Mouse (Mus musculus) thymus, postnatal 10 days (tissue): ENCODE results near the gene Gm20517.

Experiments used
- DNase-seq, 2 experiments: peaks; one replicate each; pipeline ENCODE4 v3.0.0; 2021; ENCODE audit warnings: low spot score in 2 of 2

Gene Gm20517

GRCm38 (mm10) chr17:47678238-47678637 lies 66.8 kb downstream of the Gm20517 start:
- no peak for DNase-seq

- no peak for DNase-seq
Measured at GRCm38 (mm10) chr17:47678702-47679101, 67.3 kb downstream of the Gm20517 start.

- DNase-seq: no peak
Measured at GRCm38 (mm10) chr17:47682836-47683235, 71.4 kb downstream of the Gm20517 start.

- DNase-seq: peak; percentile 88 to 90
Measured at GRCm38 (mm10) chr17:47687409-47688343, 76.3 kb downstream of the Gm20517 start.

- no peak for DNase-seq
Measured at GRCm38 (mm10) chr17:47688344-47688607, 76.9 kb downstream of the Gm20517 start, which contains the start of gene Tomm6. Tomm6 (minus strand) TSS chr17:47688386.

- DNase-seq: peak; percentile 26 to 52
Measured at GRCm38 (mm10) chr17:47688608-47689575, 77.5 kb downstream of the Gm20517 start, which contains the start of gene Frs3. Frs3 (plus strand) TSS chr17:47689030.

GRCm38 (mm10) chr17:47689894-47690293 lies 78.5 kb downstream of the Gm20517 start:
- no peak for DNase-seq

GRCm38 (mm10) chr17:47691650-47692049 lies 80.3 kb downstream of the Gm20517 start:
- no peak for DNase-seq

- no peak for DNase-seq
Measured at GRCm38 (mm10) chr17:47693671-47694441, 82.5 kb downstream of the Gm20517 start.

GRCm38 (mm10) chr17:47694442-47694502 lies 82.9 kb downstream of the Gm20517 start, which contains the start of gene Gm21981:
Gm21981 (minus strand) TSS chr17:47694455.
- no peak for DNase-seq

GRCm38 (mm10) chr17:47694503-47695336 lies 83.3 kb downstream of the Gm20517 start, which contains the start of gene Prickle4:
Prickle4 (minus strand) TSS chr17:47694736.
- peak; percentile 91 to 99 for DNase-seq

GRCm38 (mm10) chr17:47695337-47695710 lies 83.9 kb downstream of the Gm20517 start:
- no peak for DNase-seq

GRCm38 (mm10) chr17:47698156-47698555 lies 86.8 kb downstream of the Gm20517 start:
- DNase-seq: no peak

GRCm38 (mm10) chr17:47699055-47699454 lies 87.7 kb downstream of the Gm20517 start:
- no peak for DNase-seq

GRCm38 (mm10) chr17:47701793-47702192 lies 90.4 kb downstream of the Gm20517 start:
- no peak for DNase-seq

GRCm38 (mm10) chr17:47702548-47703345 lies 91.4 kb downstream of the Gm20517 start:
- DNase-seq: no peak

GRCm38 (mm10) chr17:47703556-47703955 lies 92.2 kb downstream of the Gm20517 start:
- no peak for DNase-seq

GRCm38 (mm10) chr17:47704692-47705091 lies 93.3 kb downstream of the Gm20517 start:
- peak in 1 of 2 experiments; percentile 14 for DNase-seq

GRCm38 (mm10) chr17:47706196-47706595 lies 94.8 kb downstream of the Gm20517 start:
- no peak for DNase-seq

- no peak for DNase-seq
Measured at GRCm38 (mm10) chr17:47707961-47708360, 96.6 kb downstream of the Gm20517 start.
